Mouse (Mus musculus): ENCODE measurements at regions not wholly inside any gene's neighbourhood (a gene's known extent, or its start where the extent isn't known, plus 50 kb on each side); places are given as distances from the start of the nearest gene placed in this dataset.

GRCm38 (mm10) chr13:72366281-72366680 lies 262.3 kb upstream of the Irx2 start:
- Histone ChIP-seq H3K27me3 (peaks cover 57% of the 10 kb centered on the region), H3K9ac (0 out of 2 replicates have a peak overlapping the region, but pooled peaks have one; percentile 44), H3K36me3 (no peaks in the 10 kb centered on the region), H3K27ac (no peak overlapping the region), H3K4me1 (peaks cover 10% of the 10 kb centered on the region), H3K9me3 (no peaks in the 10 kb centered on the region), H3K4me2 (peak overlapping the region; percentile 47), H3K4me3 (0 out of 2 replicates have a peak overlapping the region, but pooled peaks have one; percentile 16)
- no peak for ATAC-seq (ENCODE audit: insufficient number of reproducible peaks, insufficient read depth, low FRiP score, low TSS enrichment, low read depth)
- 46% methylated on average over 11 of the region's 11 CpGs for WGBS

- Histone ChIP-seq H3K4me1 (peaks cover 10% of the 10 kb centered on the region), H3K36me3 (no peaks in the 10 kb centered on the region), H3K27me3 (peaks cover 36% of the 10 kb centered on the region), H3K9me3 (no peaks in the 10 kb centered on the region), H3K27ac (no peak overlapping the region), H3K9ac (no peak overlapping the region), H3K4me2 (no peak overlapping the region), H3K4me3 (no peak overlapping the region)
- WGBS: 68% methylated on average over 1 of the region's 1 CpGs
- ATAC-seq (ENCODE audit: insufficient number of reproducible peaks, insufficient read depth, low FRiP score, low TSS enrichment, low read depth): no peak
Observed at GRCm38 (mm10) chr13:72370131-72370530, 258.5 kb upstream of the Irx2 start.

GRCm38 (mm10) chr13:72370997-72371396 lies 257.6 kb upstream of the Irx2 start:
- peaks cover 27% of the 10 kb centered on the region for H3K27me3 ChIP-seq
- WGBS: 46% methylated on average over 5 of the region's 5 CpGs
- H3K9ac ChIP-seq: no peak overlapping the region
- ATAC-seq (ENCODE audit: insufficient number of reproducible peaks, insufficient read depth, low FRiP score, low TSS enrichment, low read depth): no peak
- no peaks in the 10 kb centered on the region for H3K36me3 ChIP-seq
- H3K4me2 ChIP-seq: no peak overlapping the region
- no peak overlapping the region for H3K4me3 ChIP-seq
- H3K9me3 ChIP-seq: no peaks in the 10 kb centered on the region
- H3K4me1 ChIP-seq: peaks cover 4% of the 10 kb centered on the region
- no peak overlapping the region for H3K27ac ChIP-seq

GRCm38 (mm10) chr13:72393366-72393765 lies 235.3 kb upstream of the Irx2 start:
- Histone ChIP-seq H3K9ac (no peak overlapping the region), H3K36me3 (no peaks in the 10 kb centered on the region), H3K27me3 (no peaks in the 10 kb centered on the region), H3K4me3 (no peak overlapping the region), H3K4me1 (no peaks in the 10 kb centered on the region), H3K4me2 (no peak overlapping the region), H3K27ac (no peak overlapping the region), H3K9me3 (no peaks in the 10 kb centered on the region)
- WGBS: 84% methylated on average over 2 of the region's 2 CpGs
- no peak for ATAC-seq (ENCODE audit: insufficient number of reproducible peaks, insufficient read depth, low FRiP score, low TSS enrichment, low read depth)

- no peak overlapping the region; the same call in 1 of the 2 replicates for H3K9ac ChIP-seq
- ATAC-seq (ENCODE audit: insufficient number of reproducible peaks, insufficient read depth, low FRiP score, low TSS enrichment, low read depth): no peak
- H3K36me3 ChIP-seq: no peaks in the 10 kb centered on the region
- no peak overlapping the region; the same call in 1 of the 2 replicates for H3K4me3 ChIP-seq
- H3K4me1 ChIP-seq: peaks cover 12% of the 10 kb centered on the region
- H3K4me2 ChIP-seq: peak overlapping the region; percentile 46
- no peaks in the 10 kb centered on the region for H3K9me3 ChIP-seq
- H3K27me3 ChIP-seq: peaks cover 4% of the 10 kb centered on the region; the same call in 1 of the 2 replicates
- no peak overlapping the region for H3K27ac ChIP-seq
- WGBS: 3% methylated on average over 10 of the region's 10 CpGs
Observed at GRCm38 (mm10) chr13:72400677-72401076, 227.9 kb upstream of the Irx2 start.

GRCm38 (mm10) chr13:72409238-72409965 lies 219.2 kb upstream of the Irx2 start:
- Histone ChIP-seq H3K9ac (no peak overlapping the region), H3K9me3 (no peaks in the 10 kb centered on the region), H3K27me3 (no peaks in the 10 kb centered on the region), H3K27ac (no peak overlapping the region), H3K36me3 (no peaks in the 10 kb centered on the region), H3K4me2 (no peak overlapping the region), H3K4me3 (no peak overlapping the region), H3K4me1 (no peaks in the 10 kb centered on the region)
- WGBS: 83% methylated on average over 11 of the region's 11 CpGs
- ATAC-seq (ENCODE audit: insufficient number of reproducible peaks, insufficient read depth, low FRiP score, low TSS enrichment, low read depth): no peak

- Histone ChIP-seq H3K4me2 (no peak overlapping the region), H3K9me3 (no peaks in the 10 kb centered on the region), H3K4me1 (no peaks in the 10 kb centered on the region), H3K9ac (no peak overlapping the region), H3K36me3 (no peaks in the 10 kb centered on the region), H3K27me3 (no peaks in the 10 kb centered on the region), H3K4me3 (no peak overlapping the region), H3K27ac (no peak overlapping the region)
- WGBS: 93% methylated on average over 4 of the region's 4 CpGs
- no peak for ATAC-seq (ENCODE audit: insufficient number of reproducible peaks, insufficient read depth, low FRiP score, low TSS enrichment, low read depth)
Observed at GRCm38 (mm10) chr13:72412656-72413055, 216.0 kb upstream of the Irx2 start.

- H3K4me2 ChIP-seq: no peak overlapping the region
- H3K27me3 ChIP-seq: no peaks in the 10 kb centered on the region
- no peak overlapping the region for H3K4me3 ChIP-seq
- H3K36me3 ChIP-seq: no peaks in the 10 kb centered on the region
- WGBS: 69% methylated on average over 2 of the region's 2 CpGs
- no peaks in the 10 kb centered on the region for H3K4me1 ChIP-seq
- H3K9ac ChIP-seq: no peak overlapping the region
- no peaks in the 10 kb centered on the region for H3K9me3 ChIP-seq
- no peak for ATAC-seq (ENCODE audit: insufficient number of reproducible peaks, insufficient read depth, low FRiP score, low TSS enrichment, low read depth)
- no peak overlapping the region for H3K27ac ChIP-seq
Observed at GRCm38 (mm10) chr13:72416981-72417380, 211.6 kb upstream of the Irx2 start.

- no peak overlapping the region for H3K4me2 ChIP-seq
- no peak overlapping the region for H3K27ac ChIP-seq
- no peaks in the 10 kb centered on the region for H3K9me3 ChIP-seq
- H3K4me1 ChIP-seq: no peaks in the 10 kb centered on the region
- no peak overlapping the region for H3K4me3 ChIP-seq
- 90% methylated on average over 3 of the region's 3 CpGs for WGBS
- H3K27me3 ChIP-seq: no peaks in the 10 kb centered on the region
- no peak for ATAC-seq (ENCODE audit: insufficient number of reproducible peaks, insufficient read depth, low FRiP score, low TSS enrichment, low read depth)
- H3K36me3 ChIP-seq: no peaks in the 10 kb centered on the region
- no peak overlapping the region for H3K9ac ChIP-seq
Observed at GRCm38 (mm10) chr13:72417816-72418215, 210.8 kb upstream of the Irx2 start.

- Histone ChIP-seq H3K9ac (no peak overlapping the region), H3K27ac (no peak overlapping the region), H3K4me3 (no peak overlapping the region), H3K4me2 (no peak overlapping the region), H3K36me3 (no peaks in the 10 kb centered on the region), H3K4me1 (no peaks in the 10 kb centered on the region), H3K9me3 (no peaks in the 10 kb centered on the region), H3K27me3 (no peaks in the 10 kb centered on the region)
- ATAC-seq (ENCODE audit: insufficient number of reproducible peaks, insufficient read depth, low FRiP score, low TSS enrichment, low read depth): no peak
- WGBS: 72% methylated on average over 2 of the region's 2 CpGs
Observed at GRCm38 (mm10) chr13:72418285-72418684, 210.3 kb upstream of the Irx2 start.

- 89% methylated on average over 4 of the region's 4 CpGs for WGBS
Observed at GRCm38 (mm10) chr13:72419532-72419931, 209.1 kb upstream of the Irx2 start.

GRCm38 (mm10) chr13:72425917-72426316 lies 202.7 kb upstream of the Irx2 start:
- no peak overlapping the region for H3K9ac ChIP-seq
- no peak for ATAC-seq (ENCODE audit: insufficient number of reproducible peaks, insufficient read depth, low FRiP score, low TSS enrichment, low read depth)

More at GRCm38 (mm10) chr13:72419532-72419931, 209.1 kb upstream of the Irx2 start:
- H3K36me3 ChIP-seq: no peaks in the 10 kb centered on the region
- H3K4me2 ChIP-seq: no peak overlapping the region
- H3K27ac ChIP-seq: no peak overlapping the region
- no peak overlapping the region for H3K9ac ChIP-seq
- no peak overlapping the region for H3K4me3 ChIP-seq
- no peaks in the 10 kb centered on the region for H3K27me3 ChIP-seq
- H3K4me1 ChIP-seq: no peaks in the 10 kb centered on the region
- no peak for ATAC-seq (ENCODE audit: insufficient number of reproducible peaks, insufficient read depth, low FRiP score, low TSS enrichment, low read depth)
- H3K9me3 ChIP-seq: no peaks in the 10 kb centered on the region

More at GRCm38 (mm10) chr13:72425917-72426316, 202.7 kb upstream of the Irx2 start:
- Histone ChIP-seq H3K9me3 (no peaks in the 10 kb centered on the region), H3K36me3 (no peaks in the 10 kb centered on the region), H3K4me3 (no peak overlapping the region), H3K4me2 (no peak overlapping the region), H3K27me3 (no peaks in the 10 kb centered on the region), H3K4me1 (peaks cover 10% of the 10 kb centered on the region), H3K27ac (no peak overlapping the region)
- 15% methylated on average over 8 of the region's 8 CpGs for WGBS
